Mouse (Mus musculus) megakaryocyte, adult 5-6 weeks (primary cell): ENCODE measurements around the gene Olfr1116. TPM values are rescaled to one million over a fixed set of nuclear protein-coding genes. Genes with fewer than 3 reads are reported as not detected.
"Not testable (repeated sequence)": the region's sequence is repeated elsewhere in the genome, so short reads cannot be mapped to it uniquely, and the experiment has no call there.

ENCODE experiments used
- ATAC-seq: 2 replicates; pipeline ENCODE4 v1.8.0; 2016; ENCODE audit warnings: mild to moderate bottlenecking, inconsistent platforms; ENCODE audit not compliant: poor library complexity, severe bottlenecking
- total RNA-seq, 2 experiments: library from RNA; stranded (forward) in 1 of 2; stranded (reverse) in 1 of 2; fragments of 153-499, 151-499 nt in 1 of 2; fragments of 221-1000, 200-1000 nt in 1 of 2; gene quantifications; 2 replicates each; pipeline versions ENCODE4 v1.2.3 to v1.2.4; 2015 to 2017

Olfr1116 gene
- total RNA-seq (2015) (not detected in 2 replicates), total RNA-seq (2017) (not detected in 2 replicates)

GRCm38 (mm10) chr2:87267234-87267633 lies at the start of gene Olfr1116:
Gene Olfr1116, plus strand, starts transcription at chr2:87267534.
- no peak for ATAC-seq

- no peak for ATAC-seq
These were observed 19.6 kb upstream of the Olfr1116 start, which contains the start of gene Olfr1115 for GRCm38 (mm10) chr2:87247713-87248112. Gene Olfr1115, plus strand, starts transcription at chr2:87248013.

GRCm38 (mm10) chr2:87293977-87294376 lies 26.6 kb downstream of the Olfr1116 start:
- ATAC-seq, result not testable (repeated sequence)

GRCm38 (mm10) chr2:87307281-87307680 lies 39.9 kb downstream of the Olfr1116 start, which contains the start of gene Olfr1118:
Gene Olfr1118, plus strand, starts transcription at chr2:87307581.
- ATAC-seq, result no peak

Other genes starting within 250 kb of the Olfr1116 start
- not detected in 2 replicates for gene Olfr1104, start 240.5 kb upstream of the Olfr1116 start, total RNA-seq (2015)
- not detected in 2 replicates for gene Olfr1104, start 240.5 kb upstream of the Olfr1116 start, total RNA-seq (2017)
- gene Olfr1105, start 231.0 kb upstream of the Olfr1116 start, total RNA-seq (2015), result not detected in 2 replicates
- not detected in 2 replicates for gene Olfr1105, start 231.0 kb upstream of the Olfr1116 start, total RNA-seq (2017)
- gene Olfr1106, start 215.3 kb upstream of the Olfr1116 start, total RNA-seq (2015), result not detected in 2 replicates
- gene Olfr1106, start 215.3 kb upstream of the Olfr1116 start, total RNA-seq (2017), result not detected in 2 replicates
- not detected in 2 replicates for gene Olfr1107, start 191.7 kb upstream of the Olfr1116 start, total RNA-seq (2015)
- not detected in 2 replicates for gene Olfr1107, start 191.7 kb upstream of the Olfr1116 start, total RNA-seq (2017)
- not detected in 2 replicates for gene Olfr1109, start 171.5 kb upstream of the Olfr1116 start, total RNA-seq (2015)
- not detected in 2 replicates for gene Olfr1109, start 171.5 kb upstream of the Olfr1116 start, total RNA-seq (2017)
- gene Olfr259, start 153.0 kb upstream of the Olfr1116 start, total RNA-seq (2015), result not detected in 2 replicates
- gene Olfr259, start 153.0 kb upstream of the Olfr1116 start, total RNA-seq (2017), result not detected in 2 replicates
- gene Olfr1110, start 127.2 kb upstream of the Olfr1116 start, total RNA-seq (2015), result not detected in 2 replicates
- gene Olfr1110, start 127.2 kb upstream of the Olfr1116 start, total RNA-seq (2017), result not detected in 2 replicates
- not detected in 2 replicates for gene Olfr1111, start 114.9 kb upstream of the Olfr1116 start, total RNA-seq (2015)
- not detected in 2 replicates for gene Olfr1111, start 114.9 kb upstream of the Olfr1116 start, total RNA-seq (2017)
- not detected in 2 replicates for gene Olfr1112, start 79.7 kb upstream of the Olfr1116 start, total RNA-seq (2015)
- not detected in 2 replicates for gene Olfr1112, start 79.7 kb upstream of the Olfr1116 start, total RNA-seq (2017)
- gene Olfr1113, start 58.6 kb upstream of the Olfr1116 start, total RNA-seq (2015), result not detected in 2 replicates
- not detected in 2 replicates for gene Olfr1113, start 58.6 kb upstream of the Olfr1116 start, total RNA-seq (2017)
- gene Olfr1115, start 19.5 kb upstream of the Olfr1116 start, total RNA-seq (2015), result not detected in 2 replicates
- gene Olfr1115, start 19.5 kb upstream of the Olfr1116 start, total RNA-seq (2017), result not detected in 2 replicates
- not detected in 2 replicates for gene Olfr1118, start 40.0 kb downstream of the Olfr1116 start, total RNA-seq (2015)
- 0.04 TPM in 1 of 2 replicates, not detected in the other for gene Olfr1118, start 40.0 kb downstream of the Olfr1116 start, total RNA-seq (2017)
- not detected in 2 replicates for gene Olfr1120, start 87.3 kb downstream of the Olfr1116 start, total RNA-seq (2015)
- gene Olfr1120, start 87.3 kb downstream of the Olfr1116 start, total RNA-seq (2017), result not detected in 2 replicates
- gene Olfr1121, start 102.4 kb downstream of the Olfr1116 start, total RNA-seq (2015), result not detected in 2 replicates
- not detected in 2 replicates for gene Olfr1121, start 102.4 kb downstream of the Olfr1116 start, total RNA-seq (2017)
- 0.02 TPM in 1 of 2 replicates, not detected in the other for gene Olfr1122, start 118.3 kb downstream of the Olfr1116 start, total RNA-seq (2015)
- not detected in 2 replicates for gene Olfr1122, start 118.3 kb downstream of the Olfr1116 start, total RNA-seq (2017)
- not detected in 2 replicates for gene Olfr1123, start 149.1 kb downstream of the Olfr1116 start, total RNA-seq (2015)
- not detected in 2 replicates for gene Olfr1123, start 149.1 kb downstream of the Olfr1116 start, total RNA-seq (2017)
- gene Olfr1124, start 162.7 kb downstream of the Olfr1116 start, total RNA-seq (2015), result not detected in 2 replicates
- gene Olfr1124, start 162.7 kb downstream of the Olfr1116 start, total RNA-seq (2017), result not detected in 2 replicates
- gene Olfr1126, start 186.4 kb downstream of the Olfr1116 start, total RNA-seq (2015), result not detected in 2 replicates
- not detected in 2 replicates for gene Olfr1126, start 186.4 kb downstream of the Olfr1116 start, total RNA-seq (2017)
- gene Pramel7, start 229.6 kb downstream of the Olfr1116 start, total RNA-seq (2015), result not detected in 2 replicates
- gene Pramel7, start 229.6 kb downstream of the Olfr1116 start, total RNA-seq (2017), result not detected in 2 replicates
- gene Pramel6, start 239.0 kb downstream of the Olfr1116 start, total RNA-seq (2015), result not detected in 2 replicates
- gene Pramel6, start 239.0 kb downstream of the Olfr1116 start, total RNA-seq (2017), result not detected in 2 replicates